Mouse (Mus musculus): ENCODE data around the gene Zc3h14. TPM values are rescaled to one million over a fixed set of nuclear protein-coding genes. Genes with fewer than 3 reads are reported as not detected.

The Zc3h14 gene
- total RNA-seq, 1 experiment, result 65.6 TPM

GRCm38 (mm10) chr12:98720628-98721027 lies 26.1 kb upstream of the Zc3h14 start:
- H3K9me3 ChIP-seq (ENCODE audit: control insufficient read depth, insufficient read depth, low read depth, low read length), result no peaks in the 10 kb centered on the region
- no peak overlapping the region for H3K27ac ChIP-seq (ENCODE audit: insufficient read depth, low read depth, low read length, poor library complexity, severe bottlenecking)
- in situ Hi-C loops (cut with MboI; ENCODE audit: low sequenced_read_pairs in 2 of 2, unreplicated experiment in 2 of 2), result no loop called here
- DNase-seq (ENCODE audit: low read depth, low spot score), result no peak
- H3K9ac ChIP-seq (ENCODE audit: insufficient read depth, low read depth, low read length, poor library complexity, severe bottlenecking), result no peak overlapping the region
- no peak for TF ChIP-seq ZNF384 (IDR thresholded peaks at IDR 0.05; ENCODE audit: low read depth, low read length)
- no peak for TF ChIP-seq MAFK (IDR thresholded peaks at IDR 0.05; ENCODE audit: insufficient read depth, low read depth, low read length)
- no peak for TF ChIP-seq CHD2 (IDR thresholded peaks at IDR 0.05; ENCODE audit: low read depth, low read length)
- no peak overlapping the region for H3K4me3 ChIP-seq (ENCODE audit: insufficient read depth in 1 of 2, low read depth in 1 of 2, low read length in 2 of 2, poor library complexity in 1 of 2, severe bottlenecking in 1 of 2)
- peaks cover 0 to 7% of the 10 kb centered on the region in 2 experiments; a peak in 1 of 4 replicates for H3K4me1 ChIP-seq (ENCODE audit: control insufficient read depth in 2 of 2, insufficient read depth in 2 of 2, low read length in 2 of 2, poor library complexity in 1 of 2)
- H3K36me3 ChIP-seq (ENCODE audit: control insufficient read depth, insufficient read depth, low read length, poor library complexity, severe bottlenecking), result no peaks in the 10 kb centered on the region

GRCm38 (mm10) chr12:98721030-98721429 lies 25.7 kb upstream of the Zc3h14 start:
- Histone ChIP-seq H3K4me3 (ENCODE audit: insufficient read depth in 1 of 2, low read depth in 1 of 2, low read length in 2 of 2, poor library complexity in 1 of 2, severe bottlenecking in 1 of 2) (no peak overlapping the region), H3K9ac (ENCODE audit: insufficient read depth, low read depth, low read length, poor library complexity, severe bottlenecking) (no peak overlapping the region), H3K27ac (ENCODE audit: insufficient read depth, low read depth, low read length, poor library complexity, severe bottlenecking) (no peak overlapping the region), H3K9me3 (ENCODE audit: control insufficient read depth, insufficient read depth, low read depth, low read length) (no peaks in the 10 kb centered on the region), H3K36me3 (ENCODE audit: control insufficient read depth, insufficient read depth, low read length, poor library complexity, severe bottlenecking) (no peaks in the 10 kb centered on the region), H3K4me1 (ENCODE audit: control insufficient read depth in 2 of 2, insufficient read depth in 2 of 2, low read length in 2 of 2, poor library complexity in 1 of 2) (peaks cover 0 to 7% of the 10 kb centered on the region in 2 experiments; a peak in 1 of 4 replicates)
- no peak for TF ChIP-seq MAFK (IDR thresholded peaks at IDR 0.05; ENCODE audit: insufficient read depth, low read depth, low read length)
- TF ChIP-seq CHD2 (IDR thresholded peaks at IDR 0.05; ENCODE audit: low read depth, low read length), result no peak
- no peak for TF ChIP-seq HCFC1 (IDR thresholded peaks at IDR 0.05; ENCODE audit: borderline replicate concordance, insufficient read depth, low read length)
- TF ChIP-seq ZNF384 (IDR thresholded peaks at IDR 0.05; ENCODE audit: low read depth, low read length), result no peak
- no peak for TF ChIP-seq ZC3H11A (IDR thresholded peaks at IDR 0.05; ENCODE audit: borderline replicate concordance, low read depth, low read length)
- no peak for DNase-seq (ENCODE audit: low read depth, low spot score)
- in situ Hi-C loops (cut with MboI; ENCODE audit: low sequenced_read_pairs in 2 of 2, unreplicated experiment in 2 of 2), result no loop called here

GRCm38 (mm10) chr12:98724224-98724623 lies 22.5 kb upstream of the Zc3h14 start:
- Histone ChIP-seq H3K27ac (ENCODE audit: insufficient read depth, low read depth, low read length, poor library complexity, severe bottlenecking) (no peak overlapping the region), H3K4me1 (ENCODE audit: control insufficient read depth in 2 of 2, insufficient read depth in 2 of 2, low read length in 2 of 2, poor library complexity in 1 of 2) (peaks cover 0 to 10% of the 10 kb centered on the region in 2 experiments; a peak in 1 of 4 replicates), H3K9ac (ENCODE audit: insufficient read depth, low read depth, low read length, poor library complexity, severe bottlenecking) (no peak overlapping the region), H3K4me3 (ENCODE audit: insufficient read depth in 1 of 2, low read depth in 1 of 2, low read length in 2 of 2, poor library complexity in 1 of 2, severe bottlenecking in 1 of 2) (no peak overlapping the region), H3K9me3 (ENCODE audit: control insufficient read depth, insufficient read depth, low read depth, low read length) (no peaks in the 10 kb centered on the region), H3K36me3 (ENCODE audit: control insufficient read depth, insufficient read depth, low read length, poor library complexity, severe bottlenecking) (peaks cover 3% of the 10 kb centered on the region; the same call in 1 of the 2 replicates)
- no peak for DNase-seq (ENCODE audit: low read depth, low spot score)
- in situ Hi-C loops (cut with MboI; ENCODE audit: low sequenced_read_pairs in 2 of 2, unreplicated experiment in 2 of 2), result no loop called here
- TF ChIP-seq ZC3H11A (IDR thresholded peaks at IDR 0.05; ENCODE audit: borderline replicate concordance, low read depth, low read length), result no peak
- no peak for TF ChIP-seq MAFK (IDR thresholded peaks at IDR 0.05; ENCODE audit: insufficient read depth, low read depth, low read length)
- no peak for TF ChIP-seq ZNF384 (IDR thresholded peaks at IDR 0.05; ENCODE audit: low read depth, low read length)
- no peak for TF ChIP-seq CHD2 (IDR thresholded peaks at IDR 0.05; ENCODE audit: low read depth, low read length)
- no peak for TF ChIP-seq HCFC1 (IDR thresholded peaks at IDR 0.05; ENCODE audit: borderline replicate concordance, insufficient read depth, low read length)

GRCm38 (mm10) chr12:98724976-98725375 lies 21.8 kb upstream of the Zc3h14 start:
- in situ Hi-C loops (cut with MboI; ENCODE audit: low sequenced_read_pairs in 2 of 2, unreplicated experiment in 2 of 2), result no loop called here
- no peak for DNase-seq (ENCODE audit: low read depth, low spot score)

GRCm38 (mm10) chr12:98726078-98726477 lies 20.7 kb upstream of the Zc3h14 start:
- no peak overlapping the region for H3K4me3 ChIP-seq (ENCODE audit: insufficient read depth in 1 of 2, low read depth in 1 of 2, low read length in 2 of 2, poor library complexity in 1 of 2, severe bottlenecking in 1 of 2)
- no peak for DNase-seq (ENCODE audit: low read depth, low spot score)
- TF ChIP-seq ZNF384 (IDR thresholded peaks at IDR 0.05; ENCODE audit: low read depth, low read length), result no peak
- no peak for TF ChIP-seq MAFK (IDR thresholded peaks at IDR 0.05; ENCODE audit: insufficient read depth, low read depth, low read length)
- no peak for TF ChIP-seq HCFC1 (IDR thresholded peaks at IDR 0.05; ENCODE audit: borderline replicate concordance, insufficient read depth, low read length)
- TF ChIP-seq CHD2 (IDR thresholded peaks at IDR 0.05; ENCODE audit: low read depth, low read length), result no peak
- TF ChIP-seq ZC3H11A (IDR thresholded peaks at IDR 0.05; ENCODE audit: borderline replicate concordance, low read depth, low read length), result no peak
- H3K4me1 ChIP-seq (ENCODE audit: control insufficient read depth in 2 of 2, insufficient read depth in 2 of 2, low read length in 2 of 2, poor library complexity in 1 of 2), result peaks cover 0 to 10% of the 10 kb centered on the region in 2 experiments; a peak in 1 of 4 replicates
- H3K36me3 ChIP-seq (ENCODE audit: control insufficient read depth, insufficient read depth, low read length, poor library complexity, severe bottlenecking), result peaks cover 3% of the 10 kb centered on the region; the same call in 1 of the 2 replicates
- no peak overlapping the region for H3K27ac ChIP-seq (ENCODE audit: insufficient read depth, low read depth, low read length, poor library complexity, severe bottlenecking)
- in situ Hi-C loops (cut with MboI; ENCODE audit: low sequenced_read_pairs in 2 of 2, unreplicated experiment in 2 of 2), result no loop called here
- H3K9me3 ChIP-seq (ENCODE audit: control insufficient read depth, insufficient read depth, low read depth, low read length), result no peaks in the 10 kb centered on the region
- H3K9ac ChIP-seq (ENCODE audit: insufficient read depth, low read depth, low read length, poor library complexity, severe bottlenecking), result no peak overlapping the region

More at GRCm38 (mm10) chr12:98724976-98725375, 21.8 kb upstream of the Zc3h14 start:
- H3K4me1 ChIP-seq (ENCODE audit: control insufficient read depth in 2 of 2, insufficient read depth in 2 of 2, low read length in 2 of 2, poor library complexity in 1 of 2), result peaks cover 0 to 10% of the 10 kb centered on the region in 2 experiments; a peak in 1 of 4 replicates
- H3K4me3 ChIP-seq (ENCODE audit: insufficient read depth in 1 of 2, low read depth in 1 of 2, low read length in 2 of 2, poor library complexity in 1 of 2, severe bottlenecking in 1 of 2), result no peak overlapping the region
- H3K9ac ChIP-seq (ENCODE audit: insufficient read depth, low read depth, low read length, poor library complexity, severe bottlenecking), result no peak overlapping the region
- TF ChIP-seq MAFK (IDR thresholded peaks at IDR 0.05; ENCODE audit: insufficient read depth, low read depth, low read length) (no peak), ZC3H11A (IDR thresholded peaks at IDR 0.05; ENCODE audit: borderline replicate concordance, low read depth, low read length) (no peak)
- H3K27ac ChIP-seq (ENCODE audit: insufficient read depth, low read depth, low read length, poor library complexity, severe bottlenecking), result no peak overlapping the region
- H3K36me3 ChIP-seq (ENCODE audit: control insufficient read depth, insufficient read depth, low read length, poor library complexity, severe bottlenecking), result peaks cover 3% of the 10 kb centered on the region; the same call in 1 of the 2 replicates
- no peaks in the 10 kb centered on the region for H3K9me3 ChIP-seq (ENCODE audit: control insufficient read depth, insufficient read depth, low read depth, low read length)

Measured in ES-E14 (cell line).